In the genomic region with DNA sequence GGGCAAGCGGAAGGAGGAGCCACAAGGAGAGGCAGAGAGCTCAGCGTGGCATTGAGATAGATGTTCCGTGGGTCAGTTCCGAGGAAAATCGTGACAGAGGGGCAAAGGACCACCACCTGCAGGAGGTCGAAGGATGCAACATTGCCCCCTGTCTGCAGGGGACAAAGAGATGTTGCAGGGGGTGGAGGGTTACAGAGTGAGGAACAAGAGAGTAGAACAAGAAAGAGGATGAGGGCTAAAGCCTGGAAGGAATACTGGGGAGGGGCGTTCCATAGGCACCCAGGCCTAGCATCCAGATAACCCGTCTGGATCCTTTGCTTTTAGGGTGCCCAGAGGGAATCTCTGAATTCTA, we compare ENCODE assay signal across 9 mouse cellular contexts. TPM values are rescaled to one million over a fixed set of nuclear protein-coding genes. Genes with fewer than 3 reads are reported as not detected.
DNase-seq lines count a peak whose midpoint lies in the region; ATAC-seq lines count a peak whose summit lies in the region.
"Had no signal": no experiment of that assay in that cellular context is flagged by ENCODE, and none has a peak within 500 bp of the region (broad histone marks: within the 10 kb centered on the region; RNA-seq: fewer than 3 reads in every experiment).

No protein-coding gene starts in this region.

- no peak for DNase-seq in heart, postnatal 36 days
- DNase-seq in left cerebral cortex, adult 9 months (ENCODE audit: low spot score in 2 of 2), result no peak
- DNase-seq in right cerebral cortex, postnatal 10 days (ENCODE audit: low spot score in 2 of 2), result no peak
- DNase-seq in kidney, adult 8-10 months, result no peak

- H3K27ac ChIP-seq in heart, embryonic 16.5 days (ENCODE audit: low read length), result no peak overlapping the region
- H3K27ac ChIP-seq in brown adipose tissue, adult 24 weeks (replicated peaks; ENCODE audit: low read depth, low read length), result no peak overlapping the region
- H3K27ac ChIP-seq in hindbrain, embryonic 13.5 days, result no peak overlapping the region
- H3K27ac ChIP-seq in midbrain, embryonic 13.5 days, result no peak overlapping the region

- no peak overlapping the region for H3K9ac ChIP-seq in heart, embryonic 16.5 days (ENCODE audit: low read length)
- H3K9ac ChIP-seq in hindbrain, embryonic 13.5 days, result peak overlapping the region; percentile 64; the same call in 1 of the 2 replicates
- peak overlapping the region; percentile 63; the same call in 1 of the 2 replicates for H3K9ac ChIP-seq in midbrain, embryonic 13.5 days (replicated peaks)

- 10% methylated on average over 8 of the region's 8 CpGs for WGBS in heart, embryonic 16.5 days
- WGBS in hindbrain, embryonic 13.5 days, result 7% methylated on average over 8 of the region's 8 CpGs
- WGBS in midbrain, embryonic 13.5 days, result 2% methylated on average over 8 of the region's 8 CpGs

- H3K36me3 ChIP-seq in heart, embryonic 16.5 days (ENCODE audit: control insufficient read depth, insufficient read depth), result no peaks in the 10 kb centered on the region
- H3K36me3 ChIP-seq in hindbrain, embryonic 13.5 days, result no peaks in the 10 kb centered on the region
- no peaks in the 10 kb centered on the region for H3K36me3 ChIP-seq in midbrain, embryonic 13.5 days

- no peak for ATAC-seq in heart, embryonic 16.5 days (replicated peaks; ENCODE audit: extremely low read depth, insufficient read depth, low FRiP score)
- ATAC-seq in hindbrain, embryonic 13.5 days (ENCODE audit: low FRiP score), result no peak
- peak; percentile 40 for ATAC-seq in midbrain, embryonic 13.5 days

- H3K27me3 ChIP-seq in heart, embryonic 16.5 days (ENCODE audit: control insufficient read depth, insufficient read depth, low read length), result peaks cover 82% of the 10 kb centered on the region
- peaks cover 98% of the 10 kb centered on the region for H3K27me3 ChIP-seq in hindbrain, embryonic 13.5 days
- peaks cover 97% of the 10 kb centered on the region for H3K27me3 ChIP-seq in midbrain, embryonic 13.5 days

- H3K4me2 ChIP-seq in heart, embryonic 16.5 days (ENCODE audit: low read depth, low read length), result peak overlapping the region; percentile 67
- H3K4me2 ChIP-seq in hindbrain, embryonic 13.5 days, result peak overlapping the region; percentile 61
- H3K4me2 ChIP-seq in midbrain, embryonic 13.5 days (replicated peaks), result peak overlapping the region; percentile 63

- H3K9me3 ChIP-seq in heart, embryonic 16.5 days (replicated peaks; ENCODE audit: control insufficient read depth, low read length), result no peaks in the 10 kb centered on the region
- H3K9me3 ChIP-seq in hindbrain, embryonic 13.5 days, result no peaks in the 10 kb centered on the region
- H3K9me3 ChIP-seq in midbrain, embryonic 13.5 days, result no peaks in the 10 kb centered on the region

- H3K4me1 ChIP-seq in heart, embryonic 16.5 days (ENCODE audit: control insufficient read depth, insufficient read depth, low read length), result peaks cover 17% of the 10 kb centered on the region
- H3K4me1 ChIP-seq in brown adipose tissue, adult 24 weeks (ENCODE audit: control insufficient read depth, insufficient read depth, insufficient read length, low read length), result peaks cover 2% of the 10 kb centered on the region; the same call in 1 of the 2 replicates
- peaks cover 47% of the 10 kb centered on the region for H3K4me1 ChIP-seq in hindbrain, embryonic 13.5 days (replicated peaks)
- H3K4me1 ChIP-seq in midbrain, embryonic 13.5 days (replicated peaks), result peaks cover 47% of the 10 kb centered on the region

- peak overlapping the region; percentile 47 for H3K4me3 ChIP-seq in heart, embryonic 16.5 days (ENCODE audit: low read length)
- H3K4me3 ChIP-seq in brown adipose tissue, adult 24 weeks (ENCODE audit: insufficient read depth, low read depth, low read length), result peak overlapping the region; percentile 8
- H3K4me3 ChIP-seq in hindbrain, embryonic 13.5 days, result peak overlapping the region; percentile 44
- peak overlapping the region; percentile 43 for H3K4me3 ChIP-seq in midbrain, embryonic 13.5 days (replicated peaks)

- intact Hi-C loops in heart, postnatal 36 days (cut with DNase I), result no loop called here

RNA-seq across cellular contexts. Expression of a gene that starts 0.5 kb away (rescaled TPM):
- 0.32 and 0.39 TPM in 2 replicates for polyA plus RNA-seq in heart, embryonic 16.5 days (2015; fragmentation: Nextera tagmentation; extraction: Ambion mirVana)
- total RNA-seq in heart, postnatal 36 days (2021), result not detected
- polyA plus RNA-seq in brown adipose tissue, adult 24 weeks (2012; ENCODE audit: insufficient read depth, insufficient read length, missing spikeins), result not detected in 2 replicates
- polyA plus RNA-seq in hindbrain, embryonic 13.5 days (2015; fragmentation: Nextera tagmentation; extraction: Ambion mirVana), result 5.2 and 5.7 TPM in 2 replicates
- polyA plus RNA-seq in midbrain, embryonic 13.5 days (2015; fragmentation: Nextera tagmentation; extraction: Ambion mirVana), result 5.7 and 8.2 TPM in 2 replicates
- total RNA-seq: CH12.LX had no signal

RNA-seq across cellular contexts. Expression of a gene that starts 22.0 kb away (rescaled TPM):
- 6.6 and 7.6 TPM in 2 replicates for polyA plus RNA-seq in heart, embryonic 16.5 days (2015; fragmentation: Nextera tagmentation; extraction: Ambion mirVana)
- total RNA-seq in heart, postnatal 36 days (2021), result under 1 TPM; 0.42 to 0.79 TPM
- not detected in 2 replicates for polyA plus RNA-seq in brown adipose tissue, adult 24 weeks (2012; ENCODE audit: insufficient read depth, insufficient read length, missing spikeins)
- polyA plus RNA-seq in hindbrain, embryonic 13.5 days (2015; fragmentation: Nextera tagmentation; extraction: Ambion mirVana), result 2.4 and 2.6 TPM in 2 replicates
- polyA plus RNA-seq in midbrain, embryonic 13.5 days (2015; fragmentation: Nextera tagmentation; extraction: Ambion mirVana), result 4.3 and 4.9 TPM in 2 replicates

RNA-seq across cellular contexts. Expression of a gene that starts 46.3 kb away (rescaled TPM):
- polyA plus RNA-seq in heart, embryonic 16.5 days (2015; fragmentation: Nextera tagmentation; extraction: Ambion mirVana), result 0.26 and 0.30 TPM in 2 replicates
- total RNA-seq in heart, postnatal 36 days (2021), result under 1 TPM; 0.19 to 0.31 TPM
- not detected in 2 replicates for polyA plus RNA-seq in brown adipose tissue, adult 24 weeks (2012; ENCODE audit: insufficient read depth, insufficient read length, missing spikeins)
- polyA plus RNA-seq in hindbrain, embryonic 13.5 days (2015; fragmentation: Nextera tagmentation; extraction: Ambion mirVana), result 0.12 and 0.18 TPM in 2 replicates
- polyA plus RNA-seq in midbrain, embryonic 13.5 days (2015; fragmentation: Nextera tagmentation; extraction: Ambion mirVana), result not detected in 2 replicates
- total RNA-seq: CH12.LX had no signal
